Mouse (Mus musculus): ENCODE results near the gene Olfr613.
"Not testable (repeated sequence)": the region's sequence is repeated elsewhere in the genome, so short reads cannot be mapped to it uniquely, and the experiment has no call there.

GRCm38 (mm10) chr7:103542617-103543016 lies 5.3 kb upstream of the Olfr613 start, which contains the start of gene Olfr612:
- TF ChIP-seq POLR2A (IDR thresholded peaks at IDR 0.05; ENCODE audit: low read depth, low read length); CTCF (IDR thresholded peaks at IDR 0.05; ENCODE audit: extremely low read depth, insufficient read depth, insufficient read length, insufficient replicate concordance): not testable (repeated sequence)

Data from spleen, adult 2 months (tissue).